Mouse (Mus musculus) MEL (cell line): ENCODE measurements at regions not wholly inside any gene's neighbourhood (a gene's known extent, or its start where the extent isn't known, plus 50 kb on each side); places are given as distances from the start of the nearest gene placed in this dataset.

Experiments used
- DNase-seq: peaks from one replicate; pipeline ENCODE4 v3.0.0; 2011; ENCODE audit warnings: low read depth, low spot score
- H3K27ac ChIP-seq: 2 replicates; pipeline ENCODE4 v1.5.1; 2012; ENCODE audit warnings: low read depth, mild to moderate bottlenecking, control low read depth, low read length, moderate library complexity; ENCODE audit not compliant: control insufficient read depth
- H3K27me3 ChIP-seq, 2 experiments: fragments of 150-350 bp in 1 of 2; sonication (generic) in 1 of 2; 2 replicates each; pipeline ENCODE4 v1.6.1; 2012; ENCODE audit warnings: low read length in 2 of 2, mild to moderate bottlenecking in 2 of 2, improper control_type of control experiment in 1 of 2, moderate library complexity in 1 of 2; ENCODE audit not compliant: insufficient read depth in 2 of 2, control insufficient read depth in 1 of 2
- H3K36me3 ChIP-seq, 2 experiments: 2 replicates each; pipeline ENCODE4 v1.6.1; 2012 to 2014; ENCODE audit warnings: low read length in 2 of 2, improper control_type of control experiment in 1 of 2, inconsistent platforms in 1 of 2, mild to moderate bottlenecking in 1 of 2; ENCODE audit not compliant: insufficient read depth in 2 of 2, control insufficient read depth in 1 of 2
- H3K4me1 ChIP-seq, 2 experiments: fragments of 150-350 bp in 1 of 2; sonication (generic) in 1 of 2; 2 replicates each; pipeline ENCODE4 v1.6.1; 2012; ENCODE audit warnings: low read length in 2 of 2, improper control_type of control experiment in 1 of 2, mild to moderate bottlenecking in 1 of 2; ENCODE audit not compliant: insufficient read depth in 2 of 2, control insufficient read depth in 1 of 2
- H3K4me3 ChIP-seq, 2 experiments: fragments of 150-350 bp in 1 of 2; sonication (generic) in 1 of 2; 2 replicates each; pipeline ENCODE4 v1.5.1; 2012; ENCODE audit warnings: low read depth in 2 of 2, low read length in 2 of 2, mild to moderate bottlenecking in 2 of 2, moderate library complexity in 2 of 2, control low read depth in 1 of 2, improper control_type of control experiment in 1 of 2; ENCODE audit not compliant: control insufficient read depth in 1 of 2, insufficient read depth in 1 of 2
- H3K79me2 ChIP-seq: 2 replicates; pipeline ENCODE4 v1.6.1; 2012; ENCODE audit warnings: mild to moderate bottlenecking, low read length, moderate library complexity; ENCODE audit not compliant: control insufficient read depth, poor library complexity, insufficient read depth
- H3K9ac ChIP-seq: 2 replicates; pipeline ENCODE4 v1.6.1; 2012; ENCODE audit warnings: low read depth, mild to moderate bottlenecking, control low read depth, low read length, moderate library complexity; ENCODE audit not compliant: control insufficient read depth, poor library complexity, severe bottlenecking
- H3K9me3 ChIP-seq: fragments of 150-350 bp; sonication (generic); replicated peaks from 2 replicates; pipeline ENCODE4 v1.6.1; 2012; ENCODE audit warnings: mild to moderate bottlenecking, low read length, improper control_type of control experiment, moderate library complexity; ENCODE audit not compliant: insufficient read depth
- BHLHE40 ChIP-seq: IDR thresholded peaks from 2 replicates; pipeline ENCODE4 v1.6.1; 2012; ENCODE audit warnings: low read depth, mild to moderate bottlenecking, inconsistent platforms, low read length, improper control_type of control experiment, borderline replicate concordance
- CHD2 ChIP-seq: IDR thresholded peaks from 2 replicates; pipeline ENCODE4 v1.6.1; 2011; ENCODE audit warnings: low read length, improper control_type of control experiment
- CTCF ChIP-seq, 3 experiments: IDR thresholded peaks in 2 of 3; conservative IDR thresholded peaks in 1 of 3; 2 replicates each; pipeline ENCODE4 v1.5.1; 2011 to 2012; ENCODE audit warnings: low read length in 3 of 3, low read depth in 2 of 3, mild to moderate bottlenecking in 2 of 3, improper control_type of control experiment in 1 of 3, inconsistent platforms in 1 of 3, mixed read lengths in 1 of 3, moderate library complexity in 1 of 3; ENCODE audit not compliant: control insufficient read depth in 1 of 3, insufficient read depth in 1 of 3, poor library complexity in 1 of 3, severe bottlenecking in 1 of 3
- ELF1 ChIP-seq: IDR thresholded peaks from 2 replicates; pipeline ENCODE4 v1.6.1; 2014; ENCODE audit warnings: low read depth, mild to moderate bottlenecking, inconsistent platforms, low read length, improper control_type of control experiment, moderate library complexity
- EP300 ChIP-seq, 2 experiments: IDR thresholded peaks; 2 replicates each; pipeline ENCODE4 v1.6.1; 2011; ENCODE audit warnings: improper control_type of control experiment in 2 of 2, low read length in 2 of 2, low read depth in 1 of 2, mild to moderate bottlenecking in 1 of 2
- GABPA ChIP-seq: IDR thresholded peaks from 2 replicates; pipeline ENCODE4 v1.6.1; 2012; ENCODE audit warnings: low read depth, mild to moderate bottlenecking, inconsistent platforms, low read length, improper control_type of control experiment, moderate library complexity
- GATA1 ChIP-seq: IDR thresholded peaks from 2 replicates; pipeline ENCODE4 v1.6.1; 2011; ENCODE audit warnings: low read depth, low read length, improper control_type of control experiment
- HCFC1 ChIP-seq: IDR thresholded peaks from 2 replicates; pipeline ENCODE4 v1.6.1; 2012; ENCODE audit warnings: low read depth, mild to moderate bottlenecking, inconsistent platforms, low read length, improper control_type of control experiment, moderate library complexity
- MEF2A ChIP-seq: IDR thresholded peaks from 2 replicates; pipeline ENCODE4 v1.6.1; 2014; ENCODE audit warnings: low read depth, mild to moderate bottlenecking, inconsistent platforms, low read length, improper control_type of control experiment; ENCODE audit not compliant: poor library complexity, insufficient replicate concordance, severe bottlenecking; ENCODE audit errors: extremely low read depth
- MYB ChIP-seq: IDR thresholded peaks from 2 replicates; pipeline ENCODE4 v1.6.1; 2011; ENCODE audit warnings: mild to moderate bottlenecking, low read depth, low read length, improper control_type of control experiment
- RCOR1 ChIP-seq: IDR thresholded peaks from 2 replicates; pipeline ENCODE4 v1.6.1; 2012; ENCODE audit warnings: low read depth, mild to moderate bottlenecking, inconsistent platforms, low read length, improper control_type of control experiment
- TAL1 ChIP-seq: IDR thresholded peaks from 2 replicates; pipeline ENCODE4 v1.6.1; 2012; ENCODE audit warnings: mild to moderate bottlenecking, inconsistent platforms, low read length, moderate library complexity, mixed read lengths
- UBTF ChIP-seq: IDR thresholded peaks from 2 replicates; pipeline ENCODE4 v1.6.1; 2012; ENCODE audit warnings: low read depth, mild to moderate bottlenecking, inconsistent platforms, low read length, improper control_type of control experiment, moderate library complexity, borderline replicate concordance; ENCODE audit not compliant: insufficient read depth
- USF1 ChIP-seq: IDR thresholded peaks from 2 replicates; pipeline ENCODE4 v1.6.1; 2014; ENCODE audit warnings: low read depth, mild to moderate bottlenecking, inconsistent platforms, low read length, improper control_type of control experiment, moderate library complexity
- USF2 ChIP-seq, 2 experiments: IDR thresholded peaks; 2 replicates each; pipeline ENCODE4 v1.6.1; 2011 to 2012; ENCODE audit warnings: improper control_type of control experiment in 2 of 2, low read length in 2 of 2, borderline replicate concordance in 1 of 2, inconsistent platforms in 1 of 2, low read depth in 1 of 2, mild to moderate bottlenecking in 1 of 2; ENCODE audit not compliant: insufficient read depth in 1 of 2
- ZMIZ1 ChIP-seq: IDR thresholded peaks from 2 replicates; pipeline ENCODE4 v1.6.1; 2012; ENCODE audit warnings: low read depth, mild to moderate bottlenecking, inconsistent platforms, low read length, improper control_type of control experiment, moderate library complexity
- ZNF384 ChIP-seq: IDR thresholded peaks from 2 replicates; pipeline ENCODE4 v1.6.1; 2012; ENCODE audit warnings: low read depth, mild to moderate bottlenecking, inconsistent platforms, low read length, improper control_type of control experiment

GRCm38 (mm10) chr13:51328971-51329346 is 79.5 kb upstream of the S1pr3 start:
- Histone ChIP-seq H3K4me1 (no peaks in the 10 kb centered on the region), H3K79me2 (no peaks in the 10 kb centered on the region), H3K36me3 (no peaks in the 10 kb centered on the region), H3K9me3 (no peaks in the 10 kb centered on the region), H3K27me3 (no peaks in the 10 kb centered on the region), H3K4me3 (no peak overlapping the region), H3K9ac (no peak overlapping the region), H3K27ac (no peak overlapping the region)
- TF ChIP-seq BHLHE40 (no peak), ZNF384 (no peak), ZMIZ1 (no peak), RCOR1 (no peak), ELF1 (no peak)
- no peak for DNase-seq

- H3K36me3 ChIP-seq, result no peaks in the 10 kb centered on the region
- H3K4me1 ChIP-seq, result no peaks in the 10 kb centered on the region
- H3K9me3 ChIP-seq, result no peaks in the 10 kb centered on the region
- no peaks in the 10 kb centered on the region for H3K79me2 ChIP-seq
- no peak overlapping the region for H3K27ac ChIP-seq
- DNase-seq, result no peak
- no peak for TF ChIP-seq TAL1
- no peak for TF ChIP-seq GATA1
- TF ChIP-seq MYB, result no peak
- no peak for TF ChIP-seq CHD2
- no peak for TF ChIP-seq ELF1
- TF ChIP-seq UBTF, result no peak
- no peak for TF ChIP-seq MEF2A
- TF ChIP-seq CTCF (IDR thresholded peaks at IDR 0.05 in 2 of 3, conservative IDR thresholded peaks at IDR 0.05 in 1 of 3; ENCODE audit: control insufficient read depth in 1 of 3, insufficient read depth in 1 of 3, low read depth in 2 of 3, low read length in 3 of 3, poor library complexity in 1 of 3, severe bottlenecking in 1 of 3), result no peak
- TF ChIP-seq GABPA, result no peak
- TF ChIP-seq RCOR1, result no peak
- no peak for TF ChIP-seq USF1
- no peak for TF ChIP-seq HCFC1
- no peak overlapping the region for H3K9ac ChIP-seq
- H3K27me3 ChIP-seq, result no peaks in the 10 kb centered on the region
- H3K4me3 ChIP-seq, result no peak overlapping the region
Measured at GRCm38 (mm10) chr13:51329717-51330116, 78.7 kb upstream of the S1pr3 start.

GRCm38 (mm10) chr13:51332271-51332670 is 76.2 kb upstream of the S1pr3 start:
- no peak for DNase-seq
- Histone ChIP-seq H3K4me3 (no peak overlapping the region), H3K36me3 (no peaks in the 10 kb centered on the region), H3K27ac (no peak overlapping the region), H3K4me1 (no peaks in the 10 kb centered on the region), H3K9ac (no peak overlapping the region), H3K9me3 (no peaks in the 10 kb centered on the region), H3K27me3 (no peaks in the 10 kb centered on the region), H3K79me2 (no peaks in the 10 kb centered on the region)
- TF ChIP-seq MEF2A, result no peak
- no peak for TF ChIP-seq EP300 (IDR thresholded peaks at IDR 0.05; ENCODE audit: low read depth in 1 of 2, low read length in 2 of 2)
- TF ChIP-seq USF2 (IDR thresholded peaks at IDR 0.05; ENCODE audit: borderline replicate concordance in 1 of 2, insufficient read depth in 1 of 2, low read depth in 1 of 2, low read length in 2 of 2), result no peak
